Mouse (Mus musculus) embryonic facial prominence, embryonic 12.5 days (tissue): ENCODE measurements around the gene Robo2. TPM values are rescaled to one million over a fixed set of nuclear protein-coding genes. Genes with fewer than 3 reads are reported as not detected.

Source experiments
- ATAC-seq: fragments of 200-750 bp; cut with Nextera tagmentation; 2 replicates; pipeline ENCODE4 v1.8.0; 2017; ENCODE audit not compliant: insufficient number of reproducible peaks, insufficient read depth, low FRiP score, low TSS enrichment
- H3K27ac ChIP-seq: fragments of 300-500 bp; sonication (generic); 2 replicates; pipeline ENCODE4 v1.5.1; 2016; ENCODE audit warnings: mild to moderate bottlenecking
- H3K27me3 ChIP-seq: fragments of 300-500 bp; sonication (generic); 2 replicates; pipeline ENCODE4 v1.6.1; 2016; ENCODE audit warnings: mild to moderate bottlenecking, moderate library complexity
- H3K36me3 ChIP-seq: fragments of 300-500 bp; sonication (generic); 2 replicates; pipeline ENCODE4 v1.6.1; 2016; ENCODE audit warnings: mild to moderate bottlenecking
- H3K4me1 ChIP-seq: fragments of 300-500 bp; sonication (generic); 2 replicates; pipeline ENCODE4 v1.6.1; 2016
- H3K4me2 ChIP-seq: fragments of 300-500 bp; sonication (generic); replicated peaks from 2 replicates; pipeline ENCODE4 v1.6.1; 2016; ENCODE audit warnings: mild to moderate bottlenecking, moderate library complexity
- H3K4me3 ChIP-seq: fragments of 300-500 bp; sonication (generic); 2 replicates; pipeline ENCODE4 v1.5.1; 2016; ENCODE audit warnings: mild to moderate bottlenecking
- H3K9ac ChIP-seq: fragments of 300-500 bp; sonication (generic); 2 replicates; pipeline ENCODE4 v1.6.1; 2016; ENCODE audit warnings: mild to moderate bottlenecking, moderate library complexity
- H3K9me3 ChIP-seq: fragments of 300-500 bp; sonication (generic); 2 replicates; pipeline ENCODE4 v1.6.1; 2016; ENCODE audit warnings: mild to moderate bottlenecking, moderate library complexity
- WGBS: fragments of 180-500 bp; shearing (Covaris S2); methylation state at CpG from one replicate; pipeline ENCODE4 v1.1.7; 2016; 5-methylcytosine and 5-hydroxymethylcytosine counted together
- polyA plus RNA-seq: library from polyadenylated mRNA; unstranded; fragments of >200 nt; fragmentation: Nextera tagmentation; extraction: Ambion mirVana; gene quantifications from 2 replicates; pipeline ENCODE4 v1.2.1, GENCODE M21; 2016

Gene Robo2
- polyA plus RNA-seq, 1 experiment from 2014 or later, result 71.5 TPM

DNA sequence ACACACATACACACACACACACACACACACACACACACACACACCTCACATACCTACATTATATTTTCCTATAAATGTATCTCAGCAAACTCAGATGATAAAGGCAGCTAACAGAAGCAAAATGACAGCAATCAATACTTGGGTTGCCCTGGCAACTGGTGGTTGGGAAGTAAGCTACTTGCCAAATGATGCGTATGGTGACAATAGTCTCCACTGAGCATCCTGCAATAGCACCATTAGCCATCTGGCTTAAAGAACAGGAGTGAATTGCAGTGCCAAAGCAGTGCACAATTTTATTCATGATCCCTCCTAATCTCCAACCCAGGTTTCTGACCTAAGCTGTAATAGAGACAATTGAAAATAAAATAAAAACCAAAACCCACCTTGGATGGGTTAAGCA, 529.7 kb downstream of the Robo2 start:
- H3K4me1 ChIP-seq, result no peaks in the 10 kb centered on the region
- no peak overlapping the region for H3K4me3 ChIP-seq
- H3K9me3 ChIP-seq, result no peaks in the 10 kb centered on the region
- H3K27me3 ChIP-seq, result no peaks in the 10 kb centered on the region
- no peaks in the 10 kb centered on the region for H3K36me3 ChIP-seq
- no peak overlapping the region for H3K27ac ChIP-seq
- H3K4me2 ChIP-seq, result no peak overlapping the region
- no peak for ATAC-seq
- no peak overlapping the region for H3K9ac ChIP-seq
- 95% methylated on average over 1 of the region's 1 CpGs for WGBS

DNA sequence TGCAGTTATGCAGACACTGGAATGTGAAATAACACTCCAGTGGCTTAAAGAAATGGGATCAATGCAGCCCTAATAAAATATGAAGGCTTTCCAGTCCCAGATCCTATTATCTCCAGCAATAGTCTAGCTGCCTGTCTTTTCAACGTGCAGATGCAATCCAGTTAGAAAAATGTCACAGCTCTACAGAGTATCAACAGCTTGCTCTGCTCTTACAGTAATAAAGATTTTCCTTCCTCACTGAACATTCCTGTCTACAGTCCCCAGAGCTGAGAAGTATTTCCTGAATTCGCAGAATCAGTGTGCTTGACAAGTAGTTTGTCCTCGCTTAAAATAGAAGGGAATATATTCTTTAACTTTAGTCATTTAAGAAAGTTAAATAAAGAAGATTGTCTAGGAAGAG, 533.7 kb downstream of the Robo2 start:
- no peak overlapping the region for H3K9ac ChIP-seq
- no peaks in the 10 kb centered on the region for H3K4me1 ChIP-seq
- H3K36me3 ChIP-seq, result no peaks in the 10 kb centered on the region
- H3K9me3 ChIP-seq, result no peaks in the 10 kb centered on the region
- H3K4me3 ChIP-seq, result no peak overlapping the region
- H3K27me3 ChIP-seq, result no peaks in the 10 kb centered on the region
- no peak for ATAC-seq
- no peak overlapping the region for H3K27ac ChIP-seq
- H3K4me2 ChIP-seq, result no peak overlapping the region
- 63% methylated on average over 3 of the region's 3 CpGs for WGBS

GRCm38 (mm10) chr16:73874991-73875390, 536.6 kb downstream of the Robo2 start:
- WGBS, result 89% methylated on average over 2 of the region's 2 CpGs
- Histone ChIP-seq H3K27me3 (no peaks in the 10 kb centered on the region), H3K9ac (no peak overlapping the region)

GRCm38 (mm10) chr16:73873828-73874558, 537.6 kb downstream of the Robo2 start:
- WGBS, result 88% methylated on average over 5 of the region's 5 CpGs
- Histone ChIP-seq H3K4me3 (no peak overlapping the region), H3K9me3 (no peaks in the 10 kb centered on the region), H3K9ac (no peak overlapping the region), H3K36me3 (no peaks in the 10 kb centered on the region), H3K27me3 (no peaks in the 10 kb centered on the region), H3K4me2 (no peak overlapping the region), H3K27ac (no peak overlapping the region), H3K4me1 (no peaks in the 10 kb centered on the region)
- no peak for ATAC-seq

More at GRCm38 (mm10) chr16:73874991-73875390, 536.6 kb downstream of the Robo2 start:
- H3K27ac ChIP-seq, result no peak overlapping the region
- H3K4me3 ChIP-seq, result no peak overlapping the region
- no peaks in the 10 kb centered on the region for H3K36me3 ChIP-seq
- H3K4me2 ChIP-seq, result no peak overlapping the region
- H3K9me3 ChIP-seq, result no peaks in the 10 kb centered on the region
- no peaks in the 10 kb centered on the region for H3K4me1 ChIP-seq
- ATAC-seq, result no peak

DNA sequence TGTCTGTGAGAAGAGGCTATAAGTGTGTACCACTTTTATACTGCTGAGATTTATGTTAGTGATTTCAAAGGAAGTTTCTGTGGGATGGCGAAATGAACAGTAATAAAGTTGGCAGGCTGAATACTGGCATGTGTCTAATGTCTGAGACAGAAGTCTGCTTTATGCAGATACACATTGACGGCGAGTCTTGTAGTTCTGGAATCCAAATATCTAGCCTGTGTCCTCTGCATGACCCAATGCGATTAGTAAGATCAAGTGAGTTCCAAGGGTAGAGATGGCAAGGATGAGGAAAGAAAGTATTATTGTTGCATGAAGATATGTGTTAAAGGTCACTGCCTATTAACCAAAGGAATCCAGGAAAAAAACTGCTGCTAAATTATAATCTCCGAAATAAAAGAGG, 541.3 kb downstream of the Robo2 start:
- no peak overlapping the region for H3K27ac ChIP-seq
- 74% methylated on average over 5 of the region's 5 CpGs for WGBS
- no peaks in the 10 kb centered on the region for H3K9me3 ChIP-seq
- H3K4me1 ChIP-seq, result no peaks in the 10 kb centered on the region
- ATAC-seq, result no peak
- H3K4me3 ChIP-seq, result no peak overlapping the region
- no peaks in the 10 kb centered on the region for H3K36me3 ChIP-seq
- no peaks in the 10 kb centered on the region for H3K27me3 ChIP-seq
- H3K4me2 ChIP-seq, result no peak overlapping the region
- H3K9ac ChIP-seq, result no peak overlapping the region

DNA sequence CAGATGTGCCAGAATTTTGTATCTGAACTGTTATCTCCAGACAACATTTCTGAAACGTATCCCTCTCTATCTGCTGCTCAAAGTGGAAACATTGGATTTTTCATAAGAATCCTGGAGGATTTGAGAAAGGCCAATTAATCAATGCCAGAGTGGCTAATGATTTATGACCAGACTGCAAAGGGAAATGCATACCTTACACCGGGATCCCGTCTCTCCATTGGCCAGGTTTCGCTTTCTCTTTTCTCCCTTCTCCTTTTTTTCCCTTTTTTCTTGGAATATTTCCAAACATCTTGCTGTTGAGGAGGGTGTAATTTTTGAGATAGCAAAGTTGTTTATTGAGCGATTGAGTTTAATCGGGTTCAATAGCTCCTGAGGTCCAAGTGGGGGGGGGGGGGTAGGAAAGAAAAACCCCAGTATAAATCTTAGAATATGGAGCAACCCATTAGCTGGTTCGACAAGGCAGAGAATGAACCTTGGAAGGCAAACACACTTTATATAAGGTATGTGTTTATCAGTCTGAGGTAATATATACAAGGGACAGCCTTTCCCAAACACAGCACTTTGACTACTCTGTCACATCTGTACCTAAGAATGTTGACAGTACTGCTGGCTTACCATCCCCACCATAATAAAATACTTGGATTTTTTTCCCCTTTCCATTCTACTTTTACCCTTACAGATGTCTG, 542.0 kb downstream of the Robo2 start:
- no peak overlapping the region for H3K4me3 ChIP-seq
- H3K4me2 ChIP-seq, result no peak overlapping the region
- ATAC-seq, result no peak
- no peaks in the 10 kb centered on the region for H3K36me3 ChIP-seq
- no peak overlapping the region for H3K9ac ChIP-seq
- H3K9me3 ChIP-seq, result no peaks in the 10 kb centered on the region
- no peaks in the 10 kb centered on the region for H3K27me3 ChIP-seq
- 81% methylated on average over 7 of the region's 7 CpGs for WGBS
- H3K4me1 ChIP-seq, result no peaks in the 10 kb centered on the region
- no peak overlapping the region for H3K27ac ChIP-seq

DNA sequence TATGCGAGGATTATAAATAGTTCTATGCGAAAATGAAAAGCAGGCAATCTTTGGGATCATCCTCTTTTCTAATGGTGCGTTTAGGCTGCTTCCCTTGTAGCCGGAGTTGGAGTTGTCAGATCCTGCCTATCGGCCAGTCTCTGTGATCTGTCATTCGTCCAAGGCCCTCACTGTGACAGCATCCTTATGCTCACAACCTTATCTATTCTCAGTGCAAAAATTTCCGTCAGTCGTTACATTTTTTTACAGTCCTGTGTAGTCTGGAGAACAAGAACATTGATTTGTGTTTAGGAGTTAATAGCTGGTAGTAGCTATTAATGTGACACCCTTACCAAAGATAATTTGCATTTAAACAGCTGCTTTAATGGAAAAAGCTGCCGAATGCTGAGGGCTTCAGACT, 547.0 kb downstream of the Robo2 start:
- Histone ChIP-seq H3K4me3 (no peak overlapping the region), H3K27me3 (no peaks in the 10 kb centered on the region), H3K4me1 (peaks cover 3% of the 10 kb centered on the region; the same call in 1 of the 2 replicates), H3K36me3 (no peaks in the 10 kb centered on the region), H3K9ac (no peak overlapping the region), H3K9me3 (no peaks in the 10 kb centered on the region), H3K27ac (no peak overlapping the region), H3K4me2 (no peak overlapping the region)
- 45% methylated on average over 9 of the region's 9 CpGs for WGBS
- ATAC-seq, result no peak

DNA sequence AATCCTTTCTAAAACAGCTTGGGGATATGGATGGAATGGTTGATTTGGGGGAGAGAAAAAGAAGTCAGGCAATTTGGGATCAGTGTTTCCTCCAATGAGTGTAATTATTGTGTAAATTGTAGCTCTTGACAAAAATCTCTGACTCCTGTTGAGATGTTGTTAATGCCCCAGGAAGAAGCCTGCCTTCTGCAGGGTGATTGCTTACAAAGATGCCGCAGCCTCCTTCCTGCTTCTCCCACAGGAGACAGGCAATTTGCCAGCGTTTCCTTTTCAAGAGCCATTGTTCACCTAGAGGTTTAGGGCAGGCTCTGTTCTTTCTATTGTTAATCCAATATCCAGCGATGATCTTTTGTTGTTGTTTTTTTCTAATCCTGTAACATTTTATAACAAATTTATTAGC, 547.9 kb downstream of the Robo2 start:
- ATAC-seq, result no peak
- Histone ChIP-seq H3K4me2 (no peak overlapping the region), H3K36me3 (no peaks in the 10 kb centered on the region), H3K4me1 (peaks cover 3% of the 10 kb centered on the region; the same call in 1 of the 2 replicates), H3K4me3 (no peak overlapping the region), H3K27ac (no peak overlapping the region), H3K9ac (no peak overlapping the region), H3K9me3 (no peaks in the 10 kb centered on the region), H3K27me3 (no peaks in the 10 kb centered on the region)
- 4% methylated on average over 3 of the region's 3 CpGs for WGBS

DNA sequence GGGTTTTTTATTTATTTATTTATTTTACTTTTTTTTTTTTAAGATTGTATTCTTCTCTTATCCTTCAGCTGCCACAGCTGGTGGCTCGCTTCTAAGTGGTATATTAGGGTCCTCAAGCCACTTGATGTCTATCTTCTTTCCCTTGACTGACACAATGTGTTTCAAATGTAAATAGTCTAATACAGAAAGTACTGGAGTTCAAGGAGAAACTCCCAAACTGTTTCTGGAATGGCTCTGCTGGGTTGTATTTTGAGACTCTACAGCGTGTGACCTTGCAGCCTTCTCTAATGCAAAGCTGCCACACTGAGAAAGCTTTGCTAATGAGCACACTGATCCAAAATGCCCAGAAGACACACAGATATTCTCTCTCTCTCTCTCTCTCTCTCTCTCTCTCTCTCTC, 552.9 kb downstream of the Robo2 start:
- Histone ChIP-seq H3K9me3 (no peaks in the 10 kb centered on the region), H3K36me3 (no peaks in the 10 kb centered on the region), H3K27me3 (no peaks in the 10 kb centered on the region), H3K4me3 (no peak overlapping the region), H3K4me1 (peaks cover 1% of the 10 kb centered on the region; the same call in 1 of the 2 replicates), H3K4me2 (no peak overlapping the region), H3K9ac (no peak overlapping the region), H3K27ac (no peak overlapping the region)
- no peak for ATAC-seq
- WGBS, result 64% methylated on average over 2 of the region's 2 CpGs

DNA sequence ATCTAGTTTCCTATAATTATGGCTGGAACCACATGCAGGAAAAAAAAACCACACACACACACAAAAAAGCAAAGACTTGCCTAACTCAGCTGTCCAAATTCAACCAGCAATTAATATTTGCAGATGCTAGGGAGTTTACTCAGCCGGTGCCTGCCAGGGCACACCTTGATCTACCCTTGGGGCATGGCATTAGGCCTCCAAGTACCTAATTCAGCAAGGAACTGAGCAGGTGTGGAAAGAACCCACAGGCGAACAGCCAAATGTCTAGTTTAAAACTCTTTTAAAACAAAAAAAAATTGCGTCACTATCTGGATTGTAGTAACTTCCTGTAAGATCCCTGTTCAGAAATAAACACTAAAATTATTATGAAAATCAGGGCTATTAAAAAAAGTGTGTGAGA, 555.8 kb downstream of the Robo2 start:
- H3K4me3 ChIP-seq, result no peak overlapping the region
- H3K27me3 ChIP-seq, result no peaks in the 10 kb centered on the region
- no peaks in the 10 kb centered on the region for H3K4me1 ChIP-seq
- H3K27ac ChIP-seq, result no peak overlapping the region
- H3K9ac ChIP-seq, result no peak overlapping the region
- no peak for ATAC-seq
- WGBS, result 86% methylated on average over 3 of the region's 3 CpGs
- H3K9me3 ChIP-seq, result no peaks in the 10 kb centered on the region
- H3K4me2 ChIP-seq, result no peak overlapping the region
- no peaks in the 10 kb centered on the region for H3K36me3 ChIP-seq
